Mouse (Mus musculus): Measurements from ENCODE around the gene Stat5b. TPM values are rescaled to one million over a fixed set of nuclear protein-coding genes. Genes with fewer than 3 reads are reported as not detected.

Gene Stat5b
- polyA plus RNA-seq, 1 experiment from 2014 or later = 16.1 TPM

DNA sequence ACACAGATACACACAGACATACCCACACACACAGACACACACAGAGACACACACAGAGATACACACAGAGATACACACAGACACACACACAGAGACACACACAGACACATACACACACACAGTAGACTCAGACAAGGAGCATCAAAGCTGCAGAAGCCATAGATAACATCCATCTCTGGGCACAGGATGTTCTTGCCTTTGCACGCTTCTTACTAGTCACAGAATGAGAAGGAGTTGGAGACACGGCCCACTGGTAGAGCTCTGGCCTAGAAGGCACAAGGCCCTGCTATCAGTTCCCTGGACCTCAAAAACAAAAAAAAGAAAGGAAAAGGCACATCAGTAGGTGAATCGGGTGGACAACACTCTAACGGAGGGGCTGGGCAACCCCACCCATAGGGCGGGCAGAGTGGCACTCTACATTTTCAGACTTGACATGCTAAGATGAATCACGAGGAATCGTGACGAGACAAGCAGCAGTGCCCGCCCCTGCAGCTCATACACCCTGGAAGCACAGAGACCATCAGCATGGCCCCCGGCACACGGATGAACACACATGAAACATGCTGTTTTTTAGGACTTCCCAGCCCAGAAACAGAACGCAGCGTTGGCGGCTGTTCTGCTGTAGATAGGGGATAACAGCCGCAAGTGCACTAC is 32.0 kb downstream of the Stat5b start:
- Histone ChIP-seq H3K27me3 (ENCODE audit: control insufficient read depth, insufficient read depth, low read length) (no peaks in the 10 kb centered on the region), H3K4me3 (ENCODE audit: low read depth, low read length) (no peak overlapping the region), H3K36me3 (ENCODE audit: control insufficient read depth, insufficient read depth, low read length) (no peaks in the 10 kb centered on the region), H3K9me3 (ENCODE audit: control insufficient read depth, low read length) (no peaks in the 10 kb centered on the region), H3K4me2 (replicated peaks; ENCODE audit: low read depth) (no peak overlapping the region), H3K27ac (replicated peaks) (no peak overlapping the region), H3K9ac (ENCODE audit: low read length) (no peak overlapping the region), H3K4me1 (replicated peaks; ENCODE audit: control insufficient read depth, insufficient read depth) (peaks cover 3% of the 10 kb centered on the region)
- DNase-seq (ENCODE audit: low spot score) (no peak), ATAC-seq (ENCODE audit: low FRiP score, low TSS enrichment) (no peak)
- TF ChIP-seq EP300 (optimal IDR thresholded peaks at IDR 0.05) (no peak), CTCF (IDR thresholded peaks at IDR 0.05; ENCODE audit: low read depth) (no peak)
- WGBS = 64% methylated on average over 15 of the region's 15 CpGs

DNA sequence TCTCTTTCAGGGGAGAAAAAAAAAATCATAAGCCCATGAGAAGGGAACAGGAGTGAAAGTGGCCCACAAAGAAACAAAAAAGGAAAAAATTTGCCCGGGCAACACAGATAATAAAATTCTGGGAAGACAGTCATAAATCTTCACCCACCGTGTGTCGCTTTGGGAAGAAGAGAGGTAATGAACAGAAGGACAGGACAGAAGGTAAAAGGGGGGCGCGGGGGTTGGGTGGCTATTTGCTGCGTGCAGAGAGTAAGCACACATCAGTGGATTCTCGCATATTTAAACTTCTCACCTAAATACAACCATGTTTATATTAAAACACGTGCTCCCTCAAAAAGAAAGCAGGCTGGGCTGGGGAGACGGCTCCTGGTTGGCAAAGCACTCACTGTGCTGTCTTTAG is 33.2 kb downstream of the Stat5b start:
- Histone ChIP-seq H3K9me3 (ENCODE audit: control insufficient read depth, low read length) (no peaks in the 10 kb centered on the region), H3K4me3 (ENCODE audit: low read depth, low read length) (no peak overlapping the region), H3K4me1 (replicated peaks; ENCODE audit: control insufficient read depth, insufficient read depth) (peaks cover 3% of the 10 kb centered on the region), H3K27ac (replicated peaks) (no peak overlapping the region), H3K9ac (ENCODE audit: low read length) (no peak overlapping the region), H3K36me3 (ENCODE audit: control insufficient read depth, insufficient read depth, low read length) (no peaks in the 10 kb centered on the region), H3K4me2 (replicated peaks; ENCODE audit: low read depth) (no peak overlapping the region), H3K27me3 (ENCODE audit: control insufficient read depth, insufficient read depth, low read length) (no peaks in the 10 kb centered on the region)
- 50% methylated on average over 9 of the region's 9 CpGs for WGBS
- TF ChIP-seq CTCF (IDR thresholded peaks at IDR 0.05; ENCODE audit: low read depth) (no peak), EP300 (optimal IDR thresholded peaks at IDR 0.05) (no peak)
- ATAC-seq (ENCODE audit: low FRiP score, low TSS enrichment) (no peak), DNase-seq (ENCODE audit: low spot score) (no peak)

DNA sequence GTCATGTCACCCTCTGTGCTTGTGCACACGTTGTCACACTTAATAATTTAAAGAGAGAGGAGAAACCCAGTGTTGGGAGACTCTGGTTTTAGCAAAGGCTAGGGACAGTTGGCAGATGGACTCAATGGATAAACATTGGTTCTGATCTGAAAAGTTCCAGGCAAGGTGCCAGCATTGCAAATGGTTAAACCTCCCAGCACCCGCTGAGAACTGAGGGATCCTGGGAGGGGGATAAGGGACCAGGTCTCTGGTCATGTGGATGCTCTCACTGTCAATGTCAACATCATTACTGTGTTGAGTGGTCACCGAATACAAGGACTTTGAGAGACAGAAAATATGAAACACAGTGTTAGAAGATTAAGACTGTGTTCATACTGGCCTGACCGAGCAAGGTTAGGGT is 33.7 kb downstream of the Stat5b start:
- no peak overlapping the region for H3K27ac ChIP-seq (replicated peaks)
- no peak overlapping the region for H3K4me3 ChIP-seq (ENCODE audit: low read depth, low read length)
- no peaks in the 10 kb centered on the region for H3K27me3 ChIP-seq (ENCODE audit: control insufficient read depth, insufficient read depth, low read length)
- no peaks in the 10 kb centered on the region for H3K9me3 ChIP-seq (ENCODE audit: control insufficient read depth, low read length)
- WGBS = 36% methylated on average over 4 of the region's 4 CpGs
- H3K4me1 ChIP-seq (replicated peaks; ENCODE audit: control insufficient read depth, insufficient read depth) = peaks cover 3% of the 10 kb centered on the region
- no peak overlapping the region for H3K9ac ChIP-seq (ENCODE audit: low read length)
- no peaks in the 10 kb centered on the region for H3K36me3 ChIP-seq (ENCODE audit: control insufficient read depth, insufficient read depth, low read length)
- H3K4me2 ChIP-seq (replicated peaks; ENCODE audit: low read depth) = no peak overlapping the region
- ATAC-seq (ENCODE audit: low FRiP score, low TSS enrichment) (no peak), DNase-seq (ENCODE audit: low spot score) (no peak)
- TF ChIP-seq EP300 (optimal IDR thresholded peaks at IDR 0.05) = no peak
- no peak for TF ChIP-seq CTCF (IDR thresholded peaks at IDR 0.05; ENCODE audit: low read depth)

DNA sequence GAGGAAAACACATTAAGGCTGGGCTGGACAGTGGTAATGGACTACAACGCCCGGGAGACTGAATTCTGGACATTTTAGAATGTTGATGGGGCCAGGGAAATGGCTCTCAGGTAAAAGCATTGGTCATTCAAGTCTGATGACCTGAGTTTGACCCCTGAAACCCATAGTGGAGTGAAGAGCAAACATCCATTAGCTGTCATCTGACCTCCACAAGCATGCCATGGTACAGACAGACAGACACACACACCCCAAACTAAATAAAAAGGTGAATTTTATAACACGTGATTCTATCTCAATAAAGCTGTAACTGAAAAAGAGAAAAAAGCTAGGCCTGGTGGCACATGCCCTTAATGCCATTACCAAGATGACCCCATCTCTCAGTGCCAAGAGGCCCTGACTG is 34.2 kb downstream of the Stat5b start:
- DNase-seq (ENCODE audit: low spot score) (no peak), ATAC-seq (ENCODE audit: low FRiP score, low TSS enrichment) (no peak)
- Histone ChIP-seq H3K9me3 (ENCODE audit: control insufficient read depth, low read length) (0 out of 2 replicates have a peak, but pooled peaks cover under 1% of the 10 kb centered on the region), H3K27ac (replicated peaks) (no peak overlapping the region), H3K4me2 (replicated peaks; ENCODE audit: low read depth) (no peak overlapping the region), H3K27me3 (ENCODE audit: control insufficient read depth, insufficient read depth, low read length) (no peaks in the 10 kb centered on the region), H3K4me3 (ENCODE audit: low read depth, low read length) (no peak overlapping the region), H3K9ac (ENCODE audit: low read length) (no peak overlapping the region), H3K4me1 (replicated peaks; ENCODE audit: control insufficient read depth, insufficient read depth) (peaks cover 3% of the 10 kb centered on the region), H3K36me3 (ENCODE audit: control insufficient read depth, insufficient read depth, low read length) (no peaks in the 10 kb centered on the region)
- WGBS = 40% methylated on average over 3 of the region's 3 CpGs
- TF ChIP-seq EP300 (optimal IDR thresholded peaks at IDR 0.05) = no peak
- no peak for TF ChIP-seq CTCF (IDR thresholded peaks at IDR 0.05; ENCODE audit: low read depth)

DNA sequence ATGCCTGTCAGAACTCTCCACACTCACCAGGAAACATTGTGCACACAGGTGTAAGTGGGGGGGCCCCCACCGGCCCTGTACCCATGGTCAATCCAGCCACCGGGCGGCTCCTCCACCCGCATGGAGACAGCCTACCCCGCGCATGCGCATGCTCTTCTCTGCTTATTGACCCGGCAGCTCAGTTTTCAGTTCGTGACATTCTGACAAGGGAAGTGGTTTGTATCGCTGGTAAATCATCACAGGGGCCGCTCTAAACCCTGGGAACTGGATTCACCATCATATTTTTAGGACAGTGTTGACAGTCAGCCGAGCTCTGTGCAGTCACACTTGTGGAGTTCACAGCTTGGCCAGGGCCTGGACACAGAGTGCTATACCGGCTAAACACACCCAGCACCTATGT is 36.0 kb downstream of the Stat5b start:
- TF ChIP-seq CTCF (IDR thresholded peaks at IDR 0.05; ENCODE audit: low read depth) = peak; percentile 5; the same call in 1 of the 2 replicates
- TF ChIP-seq EP300 (optimal IDR thresholded peaks at IDR 0.05) = no peak
- H3K4me3 ChIP-seq (ENCODE audit: low read depth, low read length) = 0 out of 2 replicates have a peak overlapping the region, but pooled peaks have one; percentile 2
- WGBS = 30% methylated on average over 13 of the region's 13 CpGs
- H3K4me2 ChIP-seq (replicated peaks; ENCODE audit: low read depth) = peak overlapping the region; percentile 27; the same call in 1 of the 2 replicates
- no peak overlapping the region for H3K9ac ChIP-seq (ENCODE audit: low read length)
- DNase-seq (ENCODE audit: low spot score) = peak; percentile 88
- H3K27me3 ChIP-seq (ENCODE audit: control insufficient read depth, insufficient read depth, low read length) = no peaks in the 10 kb centered on the region
- H3K36me3 ChIP-seq (ENCODE audit: control insufficient read depth, insufficient read depth, low read length) = no peaks in the 10 kb centered on the region
- peak; percentile 82 for ATAC-seq (ENCODE audit: low FRiP score, low TSS enrichment)
- H3K27ac ChIP-seq (replicated peaks) = 0 out of 2 replicates have a peak overlapping the region, but pooled peaks have one; percentile 18
- H3K9me3 ChIP-seq (ENCODE audit: control insufficient read depth, low read length) = 0 out of 2 replicates have a peak, but pooled peaks cover 3% of the 10 kb centered on the region
- H3K4me1 ChIP-seq (replicated peaks; ENCODE audit: control insufficient read depth, insufficient read depth) = peaks cover 3% of the 10 kb centered on the region

DNA sequence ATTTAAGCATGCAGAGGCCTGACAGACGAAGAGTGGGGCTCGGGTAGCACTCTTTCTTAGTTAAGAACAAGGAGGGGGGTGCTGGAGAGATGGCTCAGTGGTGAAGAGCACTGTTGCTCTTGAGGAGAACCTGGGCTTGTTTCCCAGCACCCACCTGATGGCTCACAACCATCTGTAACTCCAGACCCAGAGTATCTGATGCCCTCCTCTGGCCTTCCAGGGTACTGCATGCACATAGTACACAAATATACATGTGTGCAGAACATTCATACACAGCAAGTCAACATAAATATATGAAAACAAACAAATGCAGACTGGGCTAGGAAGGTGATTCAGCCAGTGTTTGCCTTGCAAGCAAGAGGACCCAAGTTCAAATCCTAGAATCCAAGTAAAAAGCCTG is 39.4 kb downstream of the Stat5b start:
- Histone ChIP-seq H3K36me3 (ENCODE audit: control insufficient read depth, insufficient read depth, low read length) (no peaks in the 10 kb centered on the region), H3K27ac (replicated peaks) (no peak overlapping the region), H3K9ac (ENCODE audit: low read length) (no peak overlapping the region), H3K9me3 (ENCODE audit: control insufficient read depth, low read length) (0 out of 2 replicates have a peak, but pooled peaks cover 3% of the 10 kb centered on the region), H3K4me2 (replicated peaks; ENCODE audit: low read depth) (no peak overlapping the region), H3K4me3 (ENCODE audit: low read depth, low read length) (no peak overlapping the region), H3K27me3 (ENCODE audit: control insufficient read depth, insufficient read depth, low read length) (no peaks in the 10 kb centered on the region), H3K4me1 (replicated peaks; ENCODE audit: control insufficient read depth, insufficient read depth) (peaks cover 3% of the 10 kb centered on the region)
- TF ChIP-seq CTCF (IDR thresholded peaks at IDR 0.05; ENCODE audit: low read depth) (peak; percentile 46), EP300 (optimal IDR thresholded peaks at IDR 0.05) (no peak)
- ATAC-seq (ENCODE audit: low FRiP score, low TSS enrichment) (no peak), DNase-seq (ENCODE audit: low spot score) (no peak)
- 79% methylated on average over 2 of the region's 2 CpGs for WGBS
